Mouse (Mus musculus) CH12F3 (cell line): ENCODE measurements around the gene Shisa9.
"Not testable (repeated sequence)": the region's sequence is repeated elsewhere in the genome, so short reads cannot be mapped to it uniquely, and the experiment has no call there.

ENCODE experiments used
- in situ Hi-C: fragments of 300-500 bp; cut with MboI; formaldehyde crosslinking; loops from 2 replicates; pipeline ENCODE4 v1.14.3; 2020; ENCODE audit warnings: low sequenced_read_pairs

The Shisa9 gene

DNA sequence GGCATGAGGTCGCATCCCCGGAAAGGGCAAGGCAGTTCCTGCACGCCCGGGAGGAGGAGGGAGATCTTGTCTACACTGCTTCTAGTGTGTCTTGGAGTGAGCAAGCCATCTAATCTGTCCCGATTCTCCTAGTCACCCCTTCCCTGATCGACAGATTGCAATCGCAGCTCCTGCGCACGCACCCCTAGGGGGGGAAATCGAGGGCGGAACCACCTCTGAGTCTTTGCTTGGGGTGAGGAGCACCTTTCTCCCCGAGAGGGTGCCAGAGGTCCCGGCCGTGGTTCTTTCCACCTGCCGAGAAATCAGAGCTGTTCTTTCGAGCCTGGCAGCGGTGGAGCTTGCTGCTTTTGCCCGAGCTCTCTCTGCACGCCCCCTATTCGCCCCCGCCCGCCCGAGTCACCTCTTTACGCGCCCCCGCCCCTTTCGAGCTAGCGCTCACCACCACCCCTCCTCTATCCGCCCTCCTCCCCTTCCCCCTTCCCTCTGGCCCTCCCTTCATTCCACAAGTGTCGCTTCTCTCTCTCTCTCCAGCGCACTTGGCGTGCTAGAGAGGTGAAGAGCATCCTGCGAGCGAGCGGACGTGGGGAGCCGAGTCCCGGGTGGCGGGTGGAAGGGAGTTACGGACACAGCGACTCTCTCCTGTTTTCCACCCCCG lies at the start of gene Shisa9:
Gene Shisa9, plus strand, starts transcription at position 498 of the 655 bp plus-strand sequence.
- in situ Hi-C loops = no loop called here

DNA sequence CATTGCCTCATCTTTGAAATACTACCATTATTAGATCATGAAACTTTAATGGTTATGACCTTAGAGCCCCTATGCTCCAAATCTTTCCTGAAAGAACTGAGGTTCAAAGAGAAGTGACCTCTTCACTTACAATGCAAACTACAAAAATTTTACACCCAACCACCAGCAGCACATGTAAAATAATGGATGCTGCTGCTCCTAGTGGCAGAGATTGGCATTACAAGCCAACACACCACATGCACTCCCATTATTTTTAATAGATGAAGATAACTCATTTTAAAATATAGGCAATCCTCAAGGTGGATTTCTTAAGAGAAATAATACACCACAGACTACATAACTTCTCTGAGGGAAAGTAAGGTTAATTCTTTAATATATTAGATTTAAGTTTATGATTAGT lies 43.4 kb upstream of the Shisa9 start:
- in situ Hi-C loops = no loop called here

DNA sequence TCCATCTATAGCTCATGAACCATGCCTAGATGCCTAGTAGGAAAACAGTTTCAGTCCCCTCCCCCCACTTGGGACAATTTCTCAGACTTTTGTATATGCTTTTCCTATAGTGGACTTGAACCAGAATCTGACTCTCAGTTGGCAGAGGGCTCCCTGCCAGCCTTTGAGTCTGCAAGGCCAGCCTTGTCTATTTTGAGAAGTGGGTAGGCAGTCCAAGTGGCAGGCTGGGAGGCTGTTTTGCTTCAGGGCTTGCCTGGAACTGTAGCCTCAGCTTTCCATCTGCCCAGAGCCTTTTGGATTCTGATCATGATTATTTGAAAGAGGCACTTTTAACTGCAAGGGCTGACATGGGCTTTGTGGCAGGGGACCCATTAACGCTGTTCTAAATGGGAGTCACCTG lies 23.2 kb upstream of the Shisa9 start:
- in situ Hi-C loops = no loop called here

- in situ Hi-C loops = no loop called here
These were observed 17.9 kb upstream of the Shisa9 start for GRCm38 (mm10) chr16:11966041-11966440.

- in situ Hi-C loops = not testable (repeated sequence)
These were observed 17.1 kb upstream of the Shisa9 start for GRCm38 (mm10) chr16:11966810-11967209.

DNA sequence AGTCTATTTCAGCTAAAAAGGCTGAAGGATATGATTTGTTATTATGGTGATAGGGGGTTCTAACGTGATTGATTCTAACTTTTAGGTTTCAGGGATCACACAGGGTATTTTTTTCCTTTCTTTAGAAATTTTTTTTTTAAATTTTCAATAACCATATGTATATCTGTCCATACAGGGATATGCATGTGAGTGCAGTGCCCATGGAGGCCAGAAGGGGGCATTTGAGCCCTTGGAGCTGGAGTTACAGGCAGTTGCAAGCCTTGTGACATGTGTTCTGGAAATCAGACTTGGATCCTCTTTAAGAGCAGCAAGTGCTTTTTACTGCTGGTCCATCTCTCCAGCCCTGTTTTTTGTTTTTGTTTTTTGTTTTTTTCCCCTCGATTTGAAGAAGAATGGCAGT lies 16.3 kb upstream of the Shisa9 start:
- in situ Hi-C loops = no loop called here

DNA sequence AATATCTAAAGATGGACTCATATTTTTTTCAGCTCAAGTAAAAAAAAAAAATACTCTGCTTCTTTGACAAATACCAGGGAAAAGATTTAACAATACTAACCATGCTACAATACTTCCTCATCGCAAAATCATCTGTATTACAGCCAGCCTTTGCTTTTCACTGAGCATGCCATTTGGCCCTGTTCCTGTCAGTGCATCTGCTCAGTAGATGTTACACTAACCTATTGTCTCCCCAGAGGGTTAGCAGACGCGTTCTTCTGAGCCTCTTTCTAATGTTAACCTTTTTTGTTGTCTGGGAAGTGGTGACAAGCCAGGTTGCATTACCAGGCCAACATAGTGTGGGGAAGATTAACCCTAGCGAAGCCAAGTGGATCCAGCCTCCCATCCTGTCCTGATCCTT lies 10.2 kb upstream of the Shisa9 start:
- in situ Hi-C loops = no loop called here

DNA sequence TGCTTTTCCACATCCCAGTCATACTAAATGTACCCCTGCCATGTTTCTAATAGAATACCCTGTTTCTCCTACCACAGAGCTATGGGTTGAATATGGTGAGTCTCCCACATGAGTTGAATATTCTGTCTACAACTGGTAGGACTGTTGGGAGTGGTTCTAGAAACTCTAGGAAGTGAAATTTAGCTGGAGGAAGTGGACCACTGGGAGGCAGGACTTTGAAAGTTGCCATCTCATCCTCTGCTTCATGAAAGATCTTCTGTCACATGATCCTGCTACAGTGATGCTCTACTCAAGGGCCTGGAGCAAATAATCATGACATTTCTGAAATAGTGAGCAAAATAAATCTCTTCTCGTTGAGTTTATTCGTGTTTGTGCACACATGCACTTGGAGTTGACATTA lies 7.2 kb upstream of the Shisa9 start:
- in situ Hi-C loops = no loop called here

- in situ Hi-C loops = no loop called here
These were observed 3.1 kb upstream of the Shisa9 start for GRCm38 (mm10) chr16:11980764-11981163.

DNA sequence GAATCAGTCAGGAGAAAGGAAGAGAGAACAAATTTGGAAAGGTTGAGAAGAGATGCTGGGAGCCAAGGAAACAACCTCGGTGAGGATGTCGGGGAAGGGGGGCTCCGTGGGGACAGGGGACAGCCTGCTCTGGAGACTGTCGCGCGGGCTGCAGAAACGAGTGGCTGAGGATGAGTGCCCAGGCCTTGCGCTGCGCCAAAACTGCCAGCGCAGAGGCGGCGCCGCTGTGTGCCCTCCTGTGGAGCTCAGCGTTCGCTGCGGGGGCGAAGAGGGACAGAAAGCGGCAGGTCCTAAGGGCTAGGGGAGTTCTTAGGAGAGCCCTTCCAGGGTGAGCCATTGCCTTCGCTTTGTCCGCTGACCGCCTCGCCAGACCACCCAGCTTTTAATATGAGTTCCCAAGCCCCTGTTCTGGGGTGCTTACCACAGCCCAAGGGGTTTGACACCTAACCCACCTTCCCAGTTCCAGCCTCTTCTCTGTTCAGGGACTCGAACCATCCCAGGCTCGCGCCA lies 752 bp upstream of the Shisa9 start:
- in situ Hi-C loops = no loop called here

- in situ Hi-C loops = no loop called here
These were observed 418 bp downstream of the Shisa9 start for GRCm38 (mm10) chr16:11984271-11984791.

GRCm38 (mm10) chr16:11987056-11987455 lies 3.1 kb downstream of the Shisa9 start:
- in situ Hi-C loops = no loop called here

- in situ Hi-C loops = no loop called here
These were observed 21.3 kb downstream of the Shisa9 start for GRCm38 (mm10) chr16:12005177-12005576.

- in situ Hi-C loops = no loop called here
These were observed 26.2 kb downstream of the Shisa9 start for GRCm38 (mm10) chr16:12010136-12010535.

DNA sequence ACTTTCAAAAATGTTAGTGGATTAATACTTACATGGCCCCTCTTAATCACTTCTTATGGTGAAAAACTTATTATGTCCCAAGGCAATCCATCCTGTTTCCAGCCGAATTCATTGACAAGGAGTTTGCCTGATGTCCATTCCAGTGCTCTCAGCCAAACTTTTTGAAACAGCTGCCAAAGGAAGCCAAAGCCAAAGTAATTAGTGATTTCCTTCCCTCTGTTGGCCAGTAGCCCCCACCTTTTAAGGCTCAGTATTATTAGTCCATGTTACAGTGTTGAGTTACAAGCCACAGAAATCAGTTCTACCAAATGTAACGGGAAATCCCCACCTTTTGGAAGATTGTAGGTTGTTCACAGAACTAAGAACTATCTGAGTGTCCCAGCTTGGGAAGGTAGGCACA lies 28.8 kb downstream of the Shisa9 start:
- in situ Hi-C loops = no loop called here

DNA sequence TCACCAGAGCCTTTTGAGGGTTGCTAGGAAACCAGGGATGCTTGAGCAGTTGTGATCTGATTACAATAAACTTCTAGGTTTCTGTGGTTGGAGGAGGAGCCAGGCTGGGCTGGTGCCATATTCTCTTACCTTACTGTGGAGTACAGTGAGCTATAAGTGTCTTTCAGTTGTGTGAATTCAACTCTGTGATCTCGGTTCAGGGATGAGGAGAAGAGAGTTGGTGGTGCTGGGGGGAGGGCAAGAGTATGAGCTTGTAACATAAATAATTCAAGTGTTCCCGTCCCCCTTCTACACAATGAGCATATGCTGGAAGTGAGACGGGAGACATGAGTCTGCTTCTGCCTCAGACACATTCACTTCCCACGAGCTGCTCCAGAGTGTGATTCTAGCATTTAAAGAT lies 30.6 kb downstream of the Shisa9 start:
- in situ Hi-C loops = no loop called here

GRCm38 (mm10) chr16:12017921-12018618 lies 34.2 kb downstream of the Shisa9 start:
- in situ Hi-C loops = no loop called here

DNA sequence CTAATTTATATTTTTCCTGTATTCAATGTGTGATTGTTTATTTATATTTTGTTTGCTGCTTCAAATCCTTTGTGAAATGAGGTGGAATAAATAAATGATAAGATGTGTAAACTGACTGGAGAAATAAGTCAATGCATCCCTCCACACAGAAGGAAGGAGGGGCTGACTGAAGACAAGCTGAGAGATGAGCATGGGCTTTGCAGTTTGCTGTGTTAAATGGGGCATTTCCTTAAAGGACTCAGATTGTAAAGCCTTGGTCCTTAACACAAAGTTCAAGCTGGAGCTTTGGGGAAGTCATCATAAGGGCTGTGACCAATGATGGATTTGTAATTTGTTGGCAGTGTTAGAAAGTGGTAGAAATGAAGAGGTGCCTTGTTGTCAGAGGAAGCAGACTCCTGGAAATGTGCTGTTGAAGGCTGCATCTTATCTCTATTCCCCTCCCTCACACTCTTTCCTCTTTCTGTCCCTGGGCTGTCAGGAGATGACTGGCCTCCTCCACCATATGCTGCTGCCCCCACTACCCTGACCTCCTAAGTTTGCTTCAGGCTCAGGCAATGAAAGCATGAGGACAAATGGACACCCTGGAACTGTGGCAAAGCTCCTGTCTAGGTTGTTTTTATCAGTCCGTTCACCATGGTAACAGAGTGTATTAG lies 36.3 kb downstream of the Shisa9 start:
- in situ Hi-C loops = no loop called here

DNA sequence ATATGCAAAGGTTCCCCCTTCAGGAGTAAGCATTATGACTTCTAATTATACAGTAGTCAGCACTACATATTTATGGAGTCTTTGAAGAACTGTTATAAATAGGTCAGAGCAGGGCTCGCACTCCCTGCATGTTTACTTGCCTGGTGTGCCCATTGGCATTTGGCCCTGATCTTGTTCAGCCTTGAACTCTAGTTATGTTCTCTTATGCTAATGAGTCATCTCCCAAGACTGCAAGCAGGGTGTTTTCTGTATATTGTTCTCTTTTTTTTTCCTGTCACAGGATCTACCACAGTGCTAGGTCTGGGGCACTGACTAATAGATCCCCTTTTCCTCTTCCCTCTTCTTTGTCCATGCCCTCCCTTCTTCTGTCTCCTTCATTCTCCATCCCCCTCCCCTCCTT lies 48.5 kb downstream of the Shisa9 start:
- in situ Hi-C loops = no loop called here

DNA sequence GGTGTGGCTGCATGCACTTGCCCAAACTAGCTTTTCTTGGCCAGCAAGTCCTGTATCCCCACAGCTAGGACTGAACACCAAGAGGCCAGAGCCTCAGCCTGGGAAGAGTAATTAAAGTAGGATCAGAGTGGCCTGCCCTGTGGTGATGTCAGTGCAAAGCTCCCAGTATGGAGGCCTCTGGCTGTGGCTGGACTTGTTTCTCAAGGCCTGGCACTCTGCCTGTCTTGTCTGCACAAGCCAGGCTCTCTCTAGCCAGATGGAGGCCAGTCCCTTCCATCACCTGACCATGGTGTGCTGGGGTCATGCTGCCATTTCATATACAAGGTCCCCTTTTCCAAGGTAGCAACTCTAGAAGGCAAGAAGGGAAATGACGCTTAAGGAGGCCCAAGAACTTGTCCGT lies 51.0 kb downstream of the Shisa9 start:
- in situ Hi-C loops = no loop called here

DNA sequence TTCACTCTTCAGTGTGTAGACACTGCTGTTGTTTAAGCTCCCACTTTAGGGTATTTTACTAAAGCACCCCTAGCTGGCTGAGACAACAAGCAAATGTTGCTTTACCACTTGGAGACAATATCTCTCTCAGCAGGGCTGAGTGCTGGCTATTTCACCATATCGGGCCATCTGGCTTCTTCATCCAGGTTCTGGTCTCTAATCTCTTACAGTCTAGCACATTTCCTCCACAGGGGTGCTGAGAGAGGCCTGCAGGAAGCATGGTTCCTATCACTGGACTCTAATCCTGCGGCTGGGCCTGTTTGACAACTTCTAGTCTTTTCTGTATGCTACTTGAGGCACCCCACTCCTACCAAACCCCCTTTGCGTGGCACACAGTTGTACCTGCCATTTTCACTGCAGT lies 51.7 kb downstream of the Shisa9 start:
- in situ Hi-C loops = no loop called here

DNA sequence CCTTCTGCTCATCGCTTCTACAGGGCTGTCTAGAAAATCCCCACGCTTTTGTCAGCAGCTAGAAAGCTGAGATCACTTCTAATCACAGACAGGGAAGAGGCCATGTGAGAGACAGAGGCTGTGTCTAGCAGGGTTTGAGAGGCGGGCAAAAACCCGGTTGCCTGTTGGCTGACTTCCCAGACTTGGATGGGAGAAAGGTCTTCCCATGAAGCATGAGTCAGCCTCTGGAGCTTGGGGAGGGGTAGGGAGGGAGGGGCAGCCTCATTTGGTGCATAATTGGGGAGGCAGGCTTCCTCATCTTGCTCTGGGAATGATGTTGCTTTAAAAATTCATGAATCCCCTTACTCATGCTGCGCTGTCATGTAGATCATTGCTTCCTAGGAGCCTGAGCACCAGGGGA lies 57.0 kb downstream of the Shisa9 start:
- in situ Hi-C loops = no loop called here
